11 mouse cellular contexts compared by ENCODE assay signal in the genomic region with DNA sequence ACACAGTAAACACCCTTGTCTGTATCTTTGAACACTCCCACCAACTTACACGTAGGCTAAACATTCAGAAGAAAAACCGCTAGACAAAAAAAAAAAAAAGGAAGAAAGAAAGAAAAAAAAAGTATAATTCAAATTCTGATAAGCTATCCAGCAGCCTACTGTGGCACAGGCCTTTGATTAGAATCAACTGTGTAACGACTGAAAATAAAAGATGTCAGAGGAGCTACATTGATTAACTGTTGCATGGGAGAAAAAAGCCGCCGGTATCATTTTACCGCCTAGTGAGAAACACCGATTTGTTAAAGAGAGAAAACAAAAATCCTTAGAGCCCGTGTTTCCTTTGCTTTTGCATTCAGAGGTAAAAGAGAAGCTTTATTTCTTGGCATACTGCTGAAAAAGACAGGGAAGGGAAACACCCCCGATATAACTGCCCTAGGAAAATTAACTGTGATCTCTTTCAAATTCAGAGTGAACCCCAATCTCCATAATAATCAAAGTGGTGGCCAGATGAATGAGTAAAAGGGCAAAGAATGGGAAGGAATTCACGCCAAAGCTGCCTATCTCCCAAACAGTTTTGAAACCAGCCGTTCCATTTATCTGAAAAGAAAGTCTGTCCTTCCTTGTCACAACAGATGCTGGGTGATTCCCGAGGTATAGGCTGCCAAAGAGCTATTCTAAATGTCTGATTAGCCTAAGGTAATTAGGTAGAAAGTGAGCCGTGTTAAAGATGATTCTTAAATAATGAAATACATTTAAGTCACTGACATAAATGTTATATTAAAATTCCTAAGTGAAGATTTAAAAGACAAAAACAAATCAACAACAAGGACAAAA. TPM values are rescaled to one million over a fixed set of nuclear protein-coding genes. Genes with fewer than 3 reads are reported as not detected.
DNase-seq lines count a peak whose midpoint lies in the region; ATAC-seq and TF ChIP-seq lines count a peak whose summit lies in the region.
"Had no signal": no experiment of that assay in that cellular context is flagged by ENCODE, and none has a peak within 500 bp of the region (broad histone marks: within the 10 kb centered on the region; RNA-seq: fewer than 3 reads in every experiment).

No protein-coding gene starts in this region.

- peak; percentile 45 for DNase-seq in embryonic facial prominence, embryonic 11.5 days (ENCODE audit: low spot score)
- DNase-seq in embryonic facial prominence, embryonic 10.5 days (ENCODE audit: low spot score) = no peak
- no peak for DNase-seq in forebrain, embryonic 10.5 days (ENCODE audit: extremely low spot score, low spot score)
- DNase-seq in hindbrain, embryonic 14.5 days (ENCODE audit: low spot score) = no peak
- no peak for DNase-seq in midbrain, postnatal 0 days (ENCODE audit: low spot score)
- DNase-seq in lung, postnatal 25 days (ENCODE audit: low spot score) = no peak
- DNase-seq in thymus, adult 18-20 months = no peak
- DNase-seq: thymus, adult 2 months had no signal

- H3K27ac ChIP-seq in embryonic facial prominence, embryonic 11.5 days (replicated peaks; ENCODE audit: low read depth, low read length) = no peak overlapping the region
- H3K27ac ChIP-seq in embryonic facial prominence, embryonic 10.5 days (replicated peaks) = no peak overlapping the region
- H3K27ac ChIP-seq in forebrain, embryonic 10.5 days = peak overlapping the region; percentile 8; the same call in 1 of the 2 replicates
- no peak overlapping the region for H3K27ac ChIP-seq in hindbrain, embryonic 14.5 days
- no peak overlapping the region for H3K27ac ChIP-seq in midbrain, postnatal 0 days (ENCODE audit: low read depth, low read length)

- H3K4me3 ChIP-seq in embryonic facial prominence, embryonic 11.5 days (ENCODE audit: low read depth, low read length) = no peak overlapping the region
- no peak overlapping the region for H3K4me3 ChIP-seq in embryonic facial prominence, embryonic 10.5 days
- H3K4me3 ChIP-seq in forebrain, embryonic 10.5 days = peak overlapping the region; percentile 16; the same call in 1 of the 2 replicates
- H3K4me3 ChIP-seq in hindbrain, embryonic 14.5 days (replicated peaks; ENCODE audit: low read length) = no peak overlapping the region
- no peak overlapping the region for H3K4me3 ChIP-seq in midbrain, postnatal 0 days (ENCODE audit: low read depth, low read length)

- no peak overlapping the region for H3K9ac ChIP-seq in embryonic facial prominence, embryonic 11.5 days (replicated peaks; ENCODE audit: low read length)
- H3K9ac ChIP-seq in hindbrain, embryonic 14.5 days = no peak overlapping the region
- H3K9ac ChIP-seq in midbrain, postnatal 0 days (replicated peaks; ENCODE audit: low read length, poor library complexity, severe bottlenecking) = no peak overlapping the region
- H3K9ac ChIP-seq: lung, embryonic 14.5 days had no signal

- no peaks in the 10 kb centered on the region for H3K36me3 ChIP-seq in embryonic facial prominence, embryonic 11.5 days (replicated peaks; ENCODE audit: control insufficient read depth, insufficient read depth, low read depth, low read length)
- H3K36me3 ChIP-seq in embryonic facial prominence, embryonic 10.5 days (replicated peaks) = peaks cover 7% of the 10 kb centered on the region; the same call in 1 of the 2 replicates
- peaks cover 8% of the 10 kb centered on the region; the same call in 1 of the 2 replicates for H3K36me3 ChIP-seq in forebrain, embryonic 10.5 days (replicated peaks)
- no peaks in the 10 kb centered on the region for H3K36me3 ChIP-seq in hindbrain, embryonic 14.5 days (replicated peaks; ENCODE audit: control insufficient read depth, insufficient read depth)
- H3K36me3 ChIP-seq in midbrain, postnatal 0 days (ENCODE audit: insufficient read depth, low read length) = no peaks in the 10 kb centered on the region
- H3K36me3 ChIP-seq: G1E had no signal

- H3K27me3 ChIP-seq in embryonic facial prominence, embryonic 11.5 days (ENCODE audit: control insufficient read depth, insufficient read depth, low read length) = no peaks in the 10 kb centered on the region
- no peaks in the 10 kb centered on the region for H3K27me3 ChIP-seq in embryonic facial prominence, embryonic 10.5 days (replicated peaks; ENCODE audit: low read depth, poor library complexity, severe bottlenecking)
- H3K27me3 ChIP-seq in forebrain, embryonic 10.5 days (ENCODE audit: poor library complexity, severe bottlenecking) = peaks cover 11% of the 10 kb centered on the region
- H3K27me3 ChIP-seq in hindbrain, embryonic 14.5 days (ENCODE audit: control insufficient read depth, insufficient read depth, low read length) = no peaks in the 10 kb centered on the region
- H3K27me3 ChIP-seq in midbrain, postnatal 0 days (ENCODE audit: insufficient read depth, low read length) = no peaks in the 10 kb centered on the region

- no peak overlapping the region for H3K4me2 ChIP-seq in embryonic facial prominence, embryonic 11.5 days (ENCODE audit: low read depth, low read length)
- H3K4me2 ChIP-seq in hindbrain, embryonic 14.5 days (replicated peaks) = peak overlapping the region; percentile 36
- peak overlapping the region; percentile 7; the same call in 1 of the 2 replicates for H3K4me2 ChIP-seq in midbrain, postnatal 0 days (ENCODE audit: low read depth, low read length, poor library complexity, severe bottlenecking)
- H3K4me2 ChIP-seq: lung, embryonic 14.5 days had no signal

- no peaks in the 10 kb centered on the region for H3K9me3 ChIP-seq in embryonic facial prominence, embryonic 11.5 days (replicated peaks; ENCODE audit: control insufficient read depth, low read length)
- H3K9me3 ChIP-seq in embryonic facial prominence, embryonic 10.5 days = no peaks in the 10 kb centered on the region
- no peaks in the 10 kb centered on the region for H3K9me3 ChIP-seq in forebrain, embryonic 10.5 days
- H3K9me3 ChIP-seq in hindbrain, embryonic 14.5 days (ENCODE audit: control insufficient read depth, low read length) = no peaks in the 10 kb centered on the region
- H3K9me3 ChIP-seq in midbrain, postnatal 0 days (ENCODE audit: low read length) = no peaks in the 10 kb centered on the region
- H3K9me3 ChIP-seq: G1E had no signal

- no peak for ATAC-seq in embryonic facial prominence, embryonic 11.5 days (replicated peaks; ENCODE audit: insufficient number of reproducible peaks, low FRiP score, low TSS enrichment, low read depth)
- ATAC-seq in hindbrain, embryonic 14.5 days (ENCODE audit: low FRiP score) = no peak
- no peak for ATAC-seq in midbrain, postnatal 0 days (ENCODE audit: low FRiP score)
- ATAC-seq in monocyte, adult 5-6 weeks (replicated peaks; ENCODE audit: insufficient number of reproducible peaks, low FRiP score, low TSS enrichment, poor library complexity, severe bottlenecking) = no peak

- H3K4me1 ChIP-seq in embryonic facial prominence, embryonic 11.5 days (ENCODE audit: control insufficient read depth, insufficient read depth, low read length) = no peaks in the 10 kb centered on the region
- peaks cover 53% of the 10 kb centered on the region for H3K4me1 ChIP-seq in embryonic facial prominence, embryonic 10.5 days
- H3K4me1 ChIP-seq in forebrain, embryonic 10.5 days = peaks cover 80% of the 10 kb centered on the region
- H3K4me1 ChIP-seq in hindbrain, embryonic 14.5 days (replicated peaks; ENCODE audit: control insufficient read depth, insufficient read depth, low read length) = peaks cover 40% of the 10 kb centered on the region
- H3K4me1 ChIP-seq in midbrain, postnatal 0 days (ENCODE audit: insufficient read depth, low read length) = peaks cover 9% of the 10 kb centered on the region

- no peak for TF ChIP-seq CTCF in midbrain, postnatal 0 days (IDR thresholded peaks at IDR 0.05)

- 13% methylated on average over 13 of the region's 13 CpGs for WGBS in embryonic facial prominence, embryonic 11.5 days
- WGBS in embryonic facial prominence, embryonic 10.5 days = 10% methylated on average over 13 of the region's 13 CpGs
- 3% methylated on average over 13 of the region's 13 CpGs for WGBS in forebrain, embryonic 10.5 days
- WGBS in hindbrain, embryonic 14.5 days = 6% methylated on average over 13 of the region's 13 CpGs
- WGBS in midbrain, postnatal 0 days = 15% methylated on average over 13 of the region's 13 CpGs

RNA-seq across cellular contexts. Expression of a gene that starts 7.3 kb away (rescaled TPM):
- 51.1 and 58.8 TPM in 2 replicates for polyA plus RNA-seq in embryonic facial prominence, embryonic 11.5 days (2014; fragmentation: Nextera tagmentation; extraction: Ambion mirVana)
- polyA plus RNA-seq in embryonic facial prominence, embryonic 10.5 days (2016; fragmentation: Nextera tagmentation; extraction: Ambion mirVana) = 43.8 and 45.1 TPM in 2 replicates
- 49.9 and 50.4 TPM in 2 replicates for polyA plus RNA-seq in forebrain, embryonic 10.5 days (2016; fragmentation: Nextera tagmentation; extraction: Ambion mirVana)
- polyA plus RNA-seq in hindbrain, embryonic 14.5 days (2014; fragmentation: Nextera tagmentation; extraction: Ambion mirVana) = 51.0 and 55.5 TPM in 2 replicates
- total RNA-seq in midbrain, postnatal 0 days (2014; rRNA removed) = 35.0 and 36.3 TPM in 2 replicates
- 44.6 and 49.2 TPM in 2 replicates for polyA plus RNA-seq in midbrain, postnatal 0 days (2015; fragmentation: Nextera tagmentation; extraction: Ambion mirVana)
- 2.6 to 6.1 TPM (median 3.1 TPM) in 3 replicates for total RNA-seq in monocyte, adult 5-6 weeks (2017)
- polyA plus RNA-seq: G1E had no signal

RNA-seq across cellular contexts. Expression of a gene that starts 7.4 kb away (rescaled TPM):
- 25.2 and 25.3 TPM in 2 replicates for polyA plus RNA-seq in embryonic facial prominence, embryonic 11.5 days (2014; fragmentation: Nextera tagmentation; extraction: Ambion mirVana)
- 15.7 and 18.1 TPM in 2 replicates for polyA plus RNA-seq in embryonic facial prominence, embryonic 10.5 days (2016; fragmentation: Nextera tagmentation; extraction: Ambion mirVana)
- polyA plus RNA-seq in forebrain, embryonic 10.5 days (2016; fragmentation: Nextera tagmentation; extraction: Ambion mirVana) = 11.8 and 12.9 TPM in 2 replicates
- polyA plus RNA-seq in hindbrain, embryonic 14.5 days (2014; fragmentation: Nextera tagmentation; extraction: Ambion mirVana) = 10.5 and 12.2 TPM in 2 replicates
- 55.9 and 62.9 TPM in 2 replicates for total RNA-seq in midbrain, postnatal 0 days (2014; rRNA removed)
- 4.7 and 6.7 TPM in 2 replicates for polyA plus RNA-seq in midbrain, postnatal 0 days (2015; fragmentation: Nextera tagmentation; extraction: Ambion mirVana)
- total RNA-seq in monocyte, adult 5-6 weeks (2017) = 0.10 to 1.5 TPM (median 0.43 TPM) in 3 replicates
- polyA plus RNA-seq: G1E had no signal
